Mouse (Mus musculus) liver, embryonic 15.5 days (tissue): Measurements from ENCODE around the gene T. TPM values are rescaled to one million over a fixed set of nuclear protein-coding genes. Genes with fewer than 3 reads are reported as not detected.
"Not testable (repeated sequence)": the region's sequence is repeated elsewhere in the genome, so short reads cannot be mapped to it uniquely, and the experiment has no call there.

ENCODE experiments used
- ATAC-seq: fragments of 200-750 bp; cut with Nextera tagmentation; 2 replicates; pipeline ENCODE4 v1.8.0; 2017; ENCODE audit warnings: moderate number of reproducible peaks, mild to moderate bottlenecking, moderate library complexity; ENCODE audit not compliant: insufficient read depth
- H3K27ac ChIP-seq: fragments of 300-500 bp; sonication (generic); replicated peaks from 2 replicates; pipeline ENCODE4 v1.5.1; 2015; ENCODE audit warnings: mild to moderate bottlenecking, inconsistent platforms
- H3K27me3 ChIP-seq: fragments of 300-500 bp; sonication (generic); 2 replicates; pipeline ENCODE4 v1.6.1; 2015; ENCODE audit warnings: mild to moderate bottlenecking, inconsistent platforms
- H3K36me3 ChIP-seq: fragments of 300-500 bp; sonication (generic); replicated peaks from 2 replicates; pipeline ENCODE4 v1.6.1; 2015; ENCODE audit warnings: moderate library complexity, mild to moderate bottlenecking, inconsistent platforms
- H3K4me1 ChIP-seq: fragments of 300-500 bp; sonication (generic); replicated peaks from 2 replicates; pipeline ENCODE4 v1.6.1; 2015; ENCODE audit warnings: inconsistent platforms
- H3K4me2 ChIP-seq: fragments of 300-500 bp; sonication (generic); 2 replicates; pipeline ENCODE4 v1.6.1; 2015; ENCODE audit warnings: moderate library complexity, mild to moderate bottlenecking, inconsistent platforms
- H3K4me3 ChIP-seq: fragments of 300-500 bp; sonication (generic); replicated peaks from 2 replicates; pipeline ENCODE4 v1.5.1; 2015; ENCODE audit warnings: mild to moderate bottlenecking, inconsistent platforms
- H3K9ac ChIP-seq: fragments of 300-500 bp; sonication (generic); 2 replicates; pipeline ENCODE4 v1.6.1; 2015; ENCODE audit warnings: moderate library complexity, mild to moderate bottlenecking, inconsistent platforms
- H3K9me3 ChIP-seq: fragments of 300-500 bp; sonication (generic); replicated peaks from 2 replicates; pipeline ENCODE4 v1.6.1; 2016; ENCODE audit warnings: inconsistent platforms
- WGBS: fragments of 180-500 bp; shearing (Covaris S2); methylation state at CpG from one replicate; pipeline ENCODE4 v1.1.7; 2015; ENCODE audit warnings: mixed read lengths; ENCODE audit not compliant: insufficient replicate concordance; 5-methylcytosine and 5-hydroxymethylcytosine counted together
- polyA plus RNA-seq: library from polyadenylated mRNA; unstranded; fragments of >200 nt; fragmentation: Nextera tagmentation; extraction: Ambion mirVana; gene quantifications from 2 replicates; pipeline ENCODE4 v1.2.1, GENCODE M21; 2015

Gene T
- polyA plus RNA-seq: not detected in 2 replicates

DNA sequence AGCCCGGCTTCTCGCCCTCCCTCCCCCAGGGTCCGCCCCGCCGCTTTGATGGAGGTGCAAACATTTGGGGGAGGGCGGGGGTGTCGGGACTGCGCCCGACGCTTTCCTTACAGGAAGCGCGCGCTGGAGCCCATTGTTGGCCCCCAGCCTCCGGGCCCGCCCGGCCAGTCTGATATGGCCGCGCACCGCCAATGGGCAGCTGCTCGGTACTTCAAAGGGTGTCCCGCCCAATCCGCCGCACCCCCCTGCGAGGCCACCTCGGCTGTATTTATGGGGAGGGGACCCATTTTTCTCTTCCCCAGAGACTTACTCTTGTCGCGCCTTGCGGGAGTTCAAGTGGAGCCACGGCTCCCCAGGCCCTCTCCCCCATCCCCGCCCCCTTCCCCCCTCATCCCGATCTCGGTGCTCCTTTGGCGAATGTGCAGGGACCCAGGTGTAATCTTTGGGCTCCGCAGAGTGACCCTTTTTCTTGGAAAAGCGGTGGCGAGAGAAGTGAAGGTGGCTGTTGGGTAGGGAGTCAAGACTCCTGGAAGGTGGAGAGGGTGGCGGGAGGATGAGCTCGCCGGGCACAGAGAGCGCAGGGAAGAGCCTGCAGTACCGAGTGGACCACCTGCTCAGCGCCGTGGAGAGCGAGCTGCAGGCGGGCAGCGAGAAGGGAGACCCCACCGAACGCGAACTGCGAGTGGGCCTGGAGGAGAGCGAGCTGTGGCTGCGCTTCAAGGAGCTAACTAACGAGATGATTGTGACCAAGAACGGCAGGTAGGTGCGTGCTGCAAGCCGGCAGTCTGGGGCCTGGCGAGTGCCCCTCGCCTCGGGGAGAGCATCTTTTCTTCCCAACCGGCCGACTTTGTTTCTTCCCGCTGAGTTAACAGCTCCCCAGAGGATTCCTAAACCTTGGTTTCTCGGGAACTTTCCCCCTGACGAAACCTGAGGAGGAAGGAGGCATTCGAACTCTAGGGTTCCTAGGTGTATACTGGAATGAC is at the start of gene T:
T (plus strand) TSS at position 446 of the 983 bp plus-strand sequence.
- Histone ChIP-seq H3K9ac (no peak within 1 kb of the TSS), H3K36me3 (no peaks in the 10 kb centered on the region), H3K4me3 (no peak within 1 kb of the TSS), H3K4me2 (no peak within 1 kb of the TSS), H3K27ac (no peak within 1 kb of the TSS), H3K4me1 (no peaks in the 10 kb centered on the region), H3K9me3 (no peaks in the 10 kb centered on the region), H3K27me3 (peaks cover 98% of the 10 kb centered on the region)
- WGBS: 2% methylated on average over 64 of the region's 65 CpGs
- ATAC-seq: no peak

DNA sequence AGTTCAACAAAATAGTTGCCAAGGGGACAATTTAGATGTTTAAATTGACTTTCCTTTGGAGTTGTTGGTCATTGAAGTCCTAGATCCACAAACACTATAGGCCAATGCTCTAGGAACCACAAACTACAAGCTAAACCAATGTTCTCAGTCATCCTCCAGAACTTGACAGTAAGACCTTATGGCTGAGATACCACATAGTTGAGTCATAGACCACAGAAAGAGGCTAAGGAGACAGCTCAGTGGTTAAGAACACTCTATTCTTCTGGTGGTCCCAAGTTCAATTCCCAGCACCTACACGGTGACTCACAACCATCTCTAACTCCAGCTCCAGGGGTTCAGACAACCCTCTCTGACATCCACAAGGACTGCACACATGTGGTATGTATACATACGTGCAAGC is 48.8 kb upstream of the T start:
- Histone ChIP-seq H3K9ac (no peak overlapping the region), H3K4me1 (no peaks in the 10 kb centered on the region; the same call in 1 of the 2 replicates), H3K27me3 (peaks cover 29% of the 10 kb centered on the region), H3K9me3 (no peaks in the 10 kb centered on the region), H3K4me2 (no peak overlapping the region), H3K36me3 (no peaks in the 10 kb centered on the region), H3K4me3 (no peak overlapping the region), H3K27ac (no peak overlapping the region)
- ATAC-seq: no peak
- WGBS: 76% methylated on average over 2 of the region's 2 CpGs

GRCm38 (mm10) chr17:8388463-8388862 is 45.8 kb upstream of the T start:
- no peak overlapping the region for H3K9ac ChIP-seq
- no peak overlapping the region for H3K4me3 ChIP-seq
- no peaks in the 10 kb centered on the region for H3K36me3 ChIP-seq
- no peak for ATAC-seq
- WGBS: 3% methylated on average over 13 of the region's 13 CpGs
- H3K4me2 ChIP-seq: no peak overlapping the region
- H3K27me3 ChIP-seq: peaks cover 41% of the 10 kb centered on the region
- H3K4me1 ChIP-seq: no peaks in the 10 kb centered on the region; the same call in 1 of the 2 replicates
- H3K9me3 ChIP-seq: no peaks in the 10 kb centered on the region
- H3K27ac ChIP-seq: no peak overlapping the region

GRCm38 (mm10) chr17:8388990-8389789 is 45.0 kb upstream of the T start:
- no peak for ATAC-seq
- Histone ChIP-seq H3K36me3 (no peaks in the 10 kb centered on the region), H3K9me3 (no peaks in the 10 kb centered on the region), H3K4me1 (no peaks in the 10 kb centered on the region; the same call in 1 of the 2 replicates), H3K4me3 (no peak overlapping the region), H3K27me3 (peaks cover 41% of the 10 kb centered on the region), H3K4me2 (no peak overlapping the region; the same call in 1 of the 2 replicates), H3K9ac (no peak overlapping the region), H3K27ac (no peak overlapping the region)
- WGBS: 1% methylated on average over 28 of the region's 28 CpGs

DNA sequence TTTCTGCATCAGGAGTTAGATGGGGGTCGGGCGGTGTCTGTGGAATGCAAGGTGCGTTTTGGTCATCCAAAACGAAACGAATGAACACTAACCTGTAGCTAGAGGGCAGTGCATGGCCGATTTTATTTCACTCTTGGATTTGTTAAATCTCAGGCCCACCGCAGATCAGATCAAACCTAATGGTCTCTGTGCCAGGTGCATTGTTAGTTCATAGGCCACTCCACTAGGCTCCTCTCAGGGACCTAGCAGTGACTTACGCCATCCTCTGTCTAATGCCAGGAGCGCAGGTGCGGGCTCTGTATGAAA is 44.5 kb upstream of the T start:
- no peaks in the 10 kb centered on the region; the same call in 1 of the 2 replicates for H3K4me1 ChIP-seq
- H3K4me3 ChIP-seq: no peak overlapping the region
- H3K9ac ChIP-seq: no peak overlapping the region
- no peaks in the 10 kb centered on the region for H3K9me3 ChIP-seq
- H3K27me3 ChIP-seq: peaks cover 41% of the 10 kb centered on the region
- 4% methylated on average over 10 of the region's 10 CpGs for WGBS
- H3K4me2 ChIP-seq: no peak overlapping the region
- H3K27ac ChIP-seq: no peak overlapping the region
- no peaks in the 10 kb centered on the region for H3K36me3 ChIP-seq
- ATAC-seq: no peak

GRCm38 (mm10) chr17:8390487-8390886 is 43.7 kb upstream of the T start:
- 49% methylated on average over 4 of the region's 4 CpGs for WGBS
- no peak for ATAC-seq

GRCm38 (mm10) chr17:8396371-8396770 is 37.9 kb upstream of the T start:
- no peaks in the 10 kb centered on the region for H3K9me3 ChIP-seq
- no peak for ATAC-seq

More at GRCm38 (mm10) chr17:8390487-8390886, 43.7 kb upstream of the T start:
- Histone ChIP-seq H3K9me3 (no peaks in the 10 kb centered on the region), H3K27ac (no peak overlapping the region), H3K9ac (no peak overlapping the region), H3K36me3 (no peaks in the 10 kb centered on the region), H3K27me3 (peaks cover 41% of the 10 kb centered on the region), H3K4me3 (no peak overlapping the region), H3K4me2 (no peak overlapping the region), H3K4me1 (no peaks in the 10 kb centered on the region; the same call in 1 of the 2 replicates)

GRCm38 (mm10) chr17:8397946-8398345 is 36.3 kb upstream of the T start:
- no peaks in the 10 kb centered on the region for H3K4me1 ChIP-seq
- no peaks in the 10 kb centered on the region for H3K27me3 ChIP-seq
- no peaks in the 10 kb centered on the region for H3K36me3 ChIP-seq
- H3K9ac ChIP-seq: no peak overlapping the region
- no peaks in the 10 kb centered on the region for H3K9me3 ChIP-seq
- ATAC-seq: no peak
- H3K4me3 ChIP-seq: no peak overlapping the region
- H3K4me2 ChIP-seq: no peak overlapping the region
- 45% methylated on average over 2 of the region's 2 CpGs for WGBS
- no peak overlapping the region for H3K27ac ChIP-seq

More at GRCm38 (mm10) chr17:8396371-8396770, 37.9 kb upstream of the T start:
- Histone ChIP-seq H3K27me3 (peaks cover 3% of the 10 kb centered on the region; the same call in 1 of the 2 replicates), H3K4me2 (no peak overlapping the region), H3K9ac (no peak overlapping the region), H3K27ac (no peak overlapping the region), H3K4me1 (no peaks in the 10 kb centered on the region), H3K4me3 (no peak overlapping the region), H3K36me3 (no peaks in the 10 kb centered on the region)
- WGBS: 74% methylated on average over 4 of the region's 4 CpGs

- H3K27me3 ChIP-seq, H3K27ac ChIP-seq, H3K9ac ChIP-seq, ATAC-seq, H3K4me1 ChIP-seq, H3K36me3 ChIP-seq, H3K4me2 ChIP-seq, H3K4me3 ChIP-seq, H3K9me3 ChIP-seq: not testable (repeated sequence)
- 29% methylated on average over 8 of the region's 8 CpGs for WGBS
Observed at GRCm38 (mm10) chr17:8403932-8404331, 30.3 kb upstream of the T start.

GRCm38 (mm10) chr17:8406285-8406684 is 27.9 kb upstream of the T start:
- H3K36me3 ChIP-seq: no peaks in the 10 kb centered on the region
- H3K9me3 ChIP-seq: no peaks in the 10 kb centered on the region
- H3K4me3 ChIP-seq: no peak overlapping the region
- no peaks in the 10 kb centered on the region for H3K27me3 ChIP-seq
- peaks cover 17% of the 10 kb centered on the region; the same call in 1 of the 2 replicates for H3K4me1 ChIP-seq
- H3K27ac ChIP-seq: no peak overlapping the region
- H3K9ac ChIP-seq: no peak overlapping the region
- WGBS: 36% methylated on average over 6 of the region's 6 CpGs
- ATAC-seq: no peak
- no peak overlapping the region for H3K4me2 ChIP-seq

GRCm38 (mm10) chr17:8408002-8408401 is 26.2 kb upstream of the T start:
- not testable (repeated sequence) for ATAC-seq, H3K9me3 ChIP-seq, H3K27me3 ChIP-seq, H3K4me3 ChIP-seq, H3K9ac ChIP-seq, H3K36me3 ChIP-seq, H3K27ac ChIP-seq, H3K4me2 ChIP-seq
- 41% methylated on average over 4 of the region's 4 CpGs for WGBS
- peaks cover 17% of the 10 kb centered on the region; the same call in 1 of the 2 replicates for H3K4me1 ChIP-seq
